Mouse (Mus musculus): ENCODE measurements around the gene Slc15a3.

Gene Slc15a3

GRCm38 (mm10) chr19:10869886-10870527 lies 30.5 kb downstream of the Slc15a3 start, which contains the start of gene Tmem132a:
Gene Tmem132a, minus strand, starts transcription at chr19:10869940.
- no peak for DNase-seq (ENCODE audit: low spot score)

- no peak for DNase-seq (ENCODE audit: low spot score)
These were observed 31.1 kb downstream of the Slc15a3 start for GRCm38 (mm10) chr19:10870676-10871075.

GRCm38 (mm10) chr19:10871328-10871961 lies 31.9 kb downstream of the Slc15a3 start:
- DNase-seq (ENCODE audit: low spot score) = no peak

GRCm38 (mm10) chr19:10878201-10878837 lies 38.8 kb downstream of the Slc15a3 start:
- DNase-seq (ENCODE audit: low spot score) = peak; percentile 65

- DNase-seq (ENCODE audit: low spot score) = no peak
These were observed 40.8 kb downstream of the Slc15a3 start for GRCm38 (mm10) chr19:10880085-10880974.

GRCm38 (mm10) chr19:10880975-10881425 lies 41.5 kb downstream of the Slc15a3 start:
- DNase-seq (ENCODE audit: low spot score) = no peak

GRCm38 (mm10) chr19:10881426-10882154 lies 42.1 kb downstream of the Slc15a3 start, which contains the start of gene Tmem109:
Gene Tmem109, minus strand, starts transcription at chr19:10882001.
- DNase-seq (ENCODE audit: low spot score) = peak; percentile 94

GRCm38 (mm10) chr19:10892201-10892600 lies 52.7 kb downstream of the Slc15a3 start:
- DNase-seq (ENCODE audit: low spot score) = no peak

- DNase-seq (ENCODE audit: low spot score) = peak; percentile 99
These were observed 55.5 kb downstream of the Slc15a3 start, which contains the start of gene Prpf19 for GRCm38 (mm10) chr19:10895016-10895528. Gene Prpf19, plus strand, starts transcription at chr19:10895231.

- no peak for DNase-seq (ENCODE audit: low spot score)
These were observed 56.2 kb downstream of the Slc15a3 start for GRCm38 (mm10) chr19:10895708-10896107.

- DNase-seq (ENCODE audit: low spot score) = no peak
These were observed 57.3 kb downstream of the Slc15a3 start for GRCm38 (mm10) chr19:10896849-10897248.

GRCm38 (mm10) chr19:10897491-10897890 lies 58.0 kb downstream of the Slc15a3 start:
- no peak for DNase-seq (ENCODE audit: low spot score)

GRCm38 (mm10) chr19:10900315-10900714 lies 60.8 kb downstream of the Slc15a3 start:
- DNase-seq (ENCODE audit: low spot score) = peak; percentile 55

- no peak for DNase-seq (ENCODE audit: low spot score)
These were observed 61.5 kb downstream of the Slc15a3 start for GRCm38 (mm10) chr19:10901046-10901445.

GRCm38 (mm10) chr19:10904512-10904911 lies 65.0 kb downstream of the Slc15a3 start:
- DNase-seq (ENCODE audit: low spot score) = no peak

- peak; percentile 68 for DNase-seq (ENCODE audit: low spot score)
These were observed 65.6 kb downstream of the Slc15a3 start for GRCm38 (mm10) chr19:10904927-10905727.

GRCm38 (mm10) chr19:10905728-10906000 lies 66.1 kb downstream of the Slc15a3 start:
- DNase-seq (ENCODE audit: low spot score) = no peak

GRCm38 (mm10) chr19:10907891-10908290 lies 68.4 kb downstream of the Slc15a3 start:
- DNase-seq (ENCODE audit: low spot score) = peak; percentile 75
